ENCODE assay signal across 8 mouse cellular contexts in genomic region chr12:49106399-49107382, GRCm38 (mm10).
DNase-seq lines count a peak whose midpoint lies in the region; ATAC-seq and TF ChIP-seq lines count a peak whose summit lies in the region.

No protein-coding gene starts in this region.

- H3K9me3 ChIP-seq in neural tube, embryonic 11.5 days (ENCODE audit: control insufficient read depth, low read length): no peaks in the 10 kb centered on the region

- H3K36me3 ChIP-seq in neural tube, embryonic 11.5 days (ENCODE audit: control insufficient read depth, insufficient read depth, low read length): no peaks in the 10 kb centered on the region

- H3K4me1 ChIP-seq in cerebellum, adult 2 months (ENCODE audit: control insufficient read depth, insufficient read depth, low read length): no peaks in the 10 kb centered on the region
- H3K4me1 ChIP-seq in neural tube, embryonic 11.5 days (ENCODE audit: control insufficient read depth, insufficient read depth, low read length): no peaks in the 10 kb centered on the region

- no peak for TF ChIP-seq POLR2A in cerebellum, adult 2 months (IDR thresholded peaks at IDR 0.05; ENCODE audit: borderline replicate concordance, insufficient read depth, low read length)

- no peaks in the 10 kb centered on the region for H3K27me3 ChIP-seq in cerebellum, adult 2 months (ENCODE audit: control insufficient read depth, insufficient read depth, low read length)
- H3K27me3 ChIP-seq in neural tube, embryonic 11.5 days (ENCODE audit: control insufficient read depth, insufficient read depth, low read length): no peaks in the 10 kb centered on the region

- peak; percentile 30; the same call in 1 of the 2 replicates for TF ChIP-seq CTCF in cerebellum, adult 2 months (IDR thresholded peaks at IDR 0.05; ENCODE audit: borderline replicate concordance, insufficient read depth, low read depth, low read length)
- peak; percentile 92 for TF ChIP-seq CTCF in layer of hippocampus, adult 2 months (conservative IDR thresholded peaks at IDR 0.05)

- ATAC-seq in neural tube, embryonic 11.5 days (ENCODE audit: insufficient read depth, low FRiP score, low TSS enrichment): peak; percentile 18; the same call in 1 of the 2 replicates
- ATAC-seq in CD4-positive, CD25-positive, alpha-beta regulatory T cell, adult 4 months: no peak

- H3K9ac ChIP-seq in neural tube, embryonic 11.5 days (ENCODE audit: low read length): no peak overlapping the region

- no peak overlapping the region for H3K4me2 ChIP-seq in neural tube, embryonic 11.5 days (ENCODE audit: low read depth)

- 48% methylated on average over 7 of the region's 7 CpGs for WGBS in cerebellum, adult 2 months
- 58% methylated on average over 7 of the region's 7 CpGs for WGBS in neural tube, embryonic 11.5 days

- H3K27ac ChIP-seq in cerebellum, adult 2 months (ENCODE audit: insufficient read depth, low read length): no peak overlapping the region
- no peak overlapping the region for H3K27ac ChIP-seq in layer of hippocampus, adult 2 months
- H3K27ac ChIP-seq in neural tube, embryonic 11.5 days (ENCODE audit: low read depth, low read length): no peak overlapping the region

- DNase-seq in cerebellum, adult 2 months: peak; percentile 9 to 10
- DNase-seq in cerebellum, adult 9-11 months: no peak
- peak; percentile 26 for DNase-seq in ZHBTc4 (ENCODE audit: low read depth, low spot score)
- peak; percentile 6 to 59 for DNase-seq in frontal cortex, postnatal 14 days (ENCODE audit: low spot score in 2 of 2)
- DNase-seq in layer of hippocampus, adult 2 months (ENCODE audit: low spot score in 2 of 2): peak; percentile 50 to 59
- peak; percentile 50 for DNase-seq in neural tube, embryonic 11.5 days (ENCODE audit: low spot score)
- no peak for DNase-seq in adrenal gland, adult 2 months

- no peak overlapping the region for H3K4me3 ChIP-seq in cerebellum, adult 2 months (replicated peaks; ENCODE audit: insufficient read depth, low read depth, low read length)
- no peak overlapping the region for H3K4me3 ChIP-seq in layer of hippocampus, adult 2 months
- H3K4me3 ChIP-seq in neural tube, embryonic 11.5 days (ENCODE audit: low read depth, low read length): no peak overlapping the region

Comparison
In these comparisons a context has a peak if more than half of its experiments do, and no peak if none do; other contexts are left out.
1. DNase-seq: peak in cerebellum, adult 2 months (2 of 2), ZHBTc4 (single experiment), frontal cortex, postnatal 14 days (2 of 2), layer of hippocampus, adult 2 months (2 of 2) and neural tube, embryonic 11.5 days (single experiment); none in cerebellum, adult 9-11 months (single experiment) and adrenal gland, adult 2 months (single experiment).